16 mouse cellular contexts compared by ENCODE assay signal in the genomic region with DNA sequence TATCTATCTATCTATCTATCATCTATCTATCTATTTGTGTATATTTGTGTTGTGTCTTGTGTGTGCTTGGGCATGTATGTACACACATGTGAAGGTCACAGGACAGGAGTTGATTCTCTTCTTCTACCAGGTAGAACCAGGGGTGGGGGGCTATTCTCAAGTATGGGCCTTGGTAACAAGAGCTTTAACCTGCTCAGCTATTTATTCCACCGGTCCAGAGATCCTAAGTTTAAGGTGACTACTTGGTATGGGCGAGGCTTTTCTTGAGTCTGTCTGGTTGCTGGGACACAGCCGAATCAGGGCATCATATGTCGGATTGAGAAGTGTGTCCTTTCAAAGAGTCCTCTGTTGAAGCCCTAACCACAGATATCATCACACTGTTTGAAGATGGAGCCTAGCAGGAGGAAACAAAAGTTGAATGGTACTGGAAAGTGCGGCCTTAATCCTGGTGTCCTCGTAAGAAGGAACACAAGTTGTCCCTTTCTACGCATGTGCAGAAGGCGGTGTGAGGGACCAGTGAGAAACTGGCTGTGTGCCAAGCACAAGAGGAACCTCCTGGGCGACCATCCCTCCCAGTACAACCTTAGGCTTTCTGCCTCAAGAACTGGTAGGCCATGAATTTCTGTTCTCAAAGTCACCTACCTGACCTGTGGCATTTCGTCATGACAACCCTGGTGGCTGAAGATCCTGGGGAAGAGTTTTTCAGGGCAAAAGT.
"Had no signal": no experiment of that assay in that cellular context is flagged by ENCODE, and none has a peak within 500 bp of the region (broad histone marks: within the 10 kb centered on the region; RNA-seq: fewer than 3 reads in every experiment).

No protein-coding gene starts in this region.

- H3K27ac ChIP-seq: liver, embryonic 15.5 days; lung, embryonic 15.5 days; macrophage; midbrain, embryonic 13.5 days; midbrain, embryonic 15.5 days; neural tube, embryonic 12.5 days; stomach, embryonic 15.5 days; stomach, postnatal 0 days had no signal

- H3K27me3 ChIP-seq: liver, embryonic 15.5 days; lung, embryonic 15.5 days; midbrain, embryonic 13.5 days; midbrain, embryonic 15.5 days; neural tube, embryonic 12.5 days; stomach, embryonic 15.5 days had no signal

- H3K36me3 ChIP-seq: liver, embryonic 15.5 days; lung, embryonic 15.5 days; midbrain, embryonic 13.5 days; midbrain, embryonic 15.5 days; neural tube, embryonic 12.5 days; stomach, embryonic 15.5 days had no signal

- H3K4me3 ChIP-seq: liver, embryonic 15.5 days; lung, embryonic 15.5 days; megakaryocyte, embryonic 14.5 days; midbrain, embryonic 13.5 days; midbrain, embryonic 15.5 days; neural tube, embryonic 12.5 days; stomach, embryonic 15.5 days had no signal

- H3K4me1 ChIP-seq: midbrain, embryonic 13.5 days; midbrain, embryonic 15.5 days; neural tube, embryonic 12.5 days; stomach, embryonic 15.5 days had no signal

- H3K9me3 ChIP-seq: liver, embryonic 15.5 days; lung, embryonic 15.5 days; midbrain, embryonic 13.5 days; midbrain, embryonic 15.5 days; neural tube, embryonic 12.5 days; stomach, embryonic 15.5 days had no signal

- DNase-seq: liver, postnatal 0 days; lung, adult 2 months; lung, postnatal 14 days; lung, postnatal 36 days; thymus, adult 2 months; thymus, postnatal 25 days; thymus, postnatal 4 days had no signal

- H3K9ac ChIP-seq: liver, embryonic 15.5 days; liver, postnatal 0 days; lung, embryonic 15.5 days; midbrain, embryonic 13.5 days; midbrain, embryonic 15.5 days; neural tube, embryonic 12.5 days; stomach, embryonic 15.5 days had no signal
